Mouse (Mus musculus) liver, postnatal 0 days (tissue): ENCODE measurements around the gene Tbck.

Experiments used
- CTCF ChIP-seq: sonication (generic); IDR thresholded peaks from 2 replicates; pipeline ENCODE4 v1.5.1; 2016; ENCODE audit warnings: antibody characterized with exemption, low read depth
- EP300 ChIP-seq: IDR thresholded peaks from 2 replicates; pipeline ENCODE4 v1.6.1; 2016; ENCODE audit warnings: antibody characterized with exemption, low read depth, mild to moderate bottlenecking

DNA sequence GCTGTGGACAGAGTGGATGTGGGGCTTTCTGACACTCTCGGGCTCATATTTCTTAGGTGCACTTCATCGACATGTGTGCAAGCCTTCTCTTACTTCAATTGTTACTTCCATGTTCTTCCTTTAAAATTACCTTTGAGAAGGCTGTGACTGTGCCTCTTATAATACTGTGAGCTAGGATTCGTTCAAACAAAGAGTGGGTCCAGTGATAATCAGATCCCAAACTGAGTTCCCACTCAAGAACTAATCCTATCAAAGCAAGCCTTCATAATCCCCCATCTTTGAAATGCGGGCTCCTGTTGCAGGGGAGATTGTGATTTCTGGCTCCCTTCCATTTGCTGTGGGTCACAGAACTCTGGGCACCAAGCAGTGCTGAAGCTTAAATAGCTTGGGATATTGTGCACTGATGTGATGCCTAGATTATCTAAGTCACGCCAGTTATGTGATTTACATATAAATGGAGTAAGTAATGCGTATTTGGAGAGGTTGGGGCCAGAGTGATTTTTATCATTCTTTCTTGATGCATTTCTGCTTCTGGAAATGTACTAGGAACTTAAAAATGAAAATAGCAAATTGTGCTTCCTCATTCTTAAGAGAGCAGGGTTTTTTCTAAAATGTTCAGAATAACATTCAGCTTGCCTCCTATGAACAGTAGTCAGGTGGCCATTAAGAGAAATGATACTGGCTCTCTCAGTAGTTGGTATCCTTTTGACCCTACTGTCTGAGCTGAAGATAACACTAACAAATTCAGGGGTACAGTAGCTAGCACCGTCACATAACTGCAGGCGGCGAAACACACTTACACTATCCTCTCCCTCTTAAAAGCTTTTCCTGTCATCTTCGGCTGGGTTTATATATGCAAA is 60.6 kb downstream of the Tbck start:
- no peak for TF ChIP-seq CTCF
- TF ChIP-seq EP300: no peak
